Mouse (Mus musculus) limb, embryonic 11.5 days (tissue): ENCODE data around the gene Tmem150a. TPM values are rescaled to one million over a fixed set of nuclear protein-coding genes. Genes with fewer than 3 reads are reported as not detected.
A peak's percentile ranks its signal among the peaks of the same experiment; 100 is the strongest.

Experiments used
- ATAC-seq: fragments of 200-750 bp; cut with Nextera tagmentation; 2 replicates; pipeline ENCODE4 v1.8.0; 2017; ENCODE audit warnings: low read depth; ENCODE audit not compliant: insufficient number of reproducible peaks, low FRiP score, low TSS enrichment
- DNase-seq: peaks from one replicate; pipeline ENCODE4 v3.0.0-alpha.2; 2015; ENCODE audit warnings: low spot score
- H3K27ac ChIP-seq: fragments of 300-500 bp; sonication (generic); replicated peaks from 2 replicates; pipeline ENCODE4 v1.5.1; 2014; ENCODE audit warnings: low read depth, mild to moderate bottlenecking, low read length
- H3K27me3 ChIP-seq: fragments of 300-500 bp; sonication (generic); 2 replicates; pipeline ENCODE4 v1.6.1; 2014; ENCODE audit warnings: mild to moderate bottlenecking, low read length, mixed read lengths; ENCODE audit not compliant: control insufficient read depth, insufficient read depth
- H3K36me3 ChIP-seq: fragments of 300-500 bp; sonication (generic); 2 replicates; pipeline ENCODE4 v1.6.1; 2014; ENCODE audit warnings: mild to moderate bottlenecking, low read length, moderate library complexity, mixed read lengths; ENCODE audit not compliant: control insufficient read depth, insufficient read depth
- H3K4me1 ChIP-seq: fragments of 300-500 bp; sonication (generic); 2 replicates; pipeline ENCODE4 v1.6.1; 2014; ENCODE audit warnings: low read length, mixed read lengths; ENCODE audit not compliant: control insufficient read depth, insufficient read depth
- H3K4me2 ChIP-seq: fragments of 300-500 bp; sonication (generic); 2 replicates; pipeline ENCODE4 v1.6.1; 2014; ENCODE audit warnings: low read depth, mild to moderate bottlenecking, moderate library complexity; ENCODE audit not compliant: severe bottlenecking
- H3K4me3 ChIP-seq: fragments of 300-500 bp; sonication (generic); 2 replicates; pipeline ENCODE4 v1.5.1; 2014; ENCODE audit warnings: low read depth, low read length
- H3K9ac ChIP-seq: fragments of 300-500 bp; sonication (generic); 2 replicates; pipeline ENCODE4 v1.6.1; 2014; ENCODE audit warnings: mild to moderate bottlenecking, low read length
- H3K9me3 ChIP-seq: fragments of 300-500 bp; sonication (generic); 2 replicates; pipeline ENCODE4 v1.6.1; 2016; ENCODE audit warnings: low read length; ENCODE audit not compliant: control insufficient read depth
- WGBS: fragments of 180-500 bp; shearing (Covaris S2); extraction: QIAGEN DNeasy Blood & Tissue Kit; methylation state at CpG from one replicate; pipeline ENCODE4 v1.1.7; 2014; 5-methylcytosine and 5-hydroxymethylcytosine counted together
- polyA plus RNA-seq: library from polyadenylated mRNA; unstranded; fragments of >200 nt; fragmentation: Nextera tagmentation; extraction: Ambion mirVana; gene quantifications from 2 replicates; pipeline ENCODE4 v1.2.1, GENCODE M21; 2014

Tmem150a gene
- polyA plus RNA-seq, 1 experiment from 2014 or later: 10.8 TPM

- Histone ChIP-seq H3K4me2 (no peak overlapping the region), H3K9ac (no peak overlapping the region), H3K27ac (no peak overlapping the region), H3K9me3 (no peaks in the 10 kb centered on the region), H3K4me3 (no peak overlapping the region), H3K4me1 (peaks cover 7% of the 10 kb centered on the region; the same call in 1 of the 2 replicates), H3K36me3 (peaks cover 5% of the 10 kb centered on the region; the same call in 1 of the 2 replicates), H3K27me3 (no peaks in the 10 kb centered on the region)
- ATAC-seq (no peak), DNase-seq (no peak)
- WGBS: 77% methylated on average over 5 of the region's 5 CpGs
Measured at GRCm38 (mm10) chr6:72357164-72358079, 2.2 kb downstream of the Tmem150a start.

GRCm38 (mm10) chr6:72358086-72358764, 3.0 kb downstream of the Tmem150a start:
- peaks cover 7% of the 10 kb centered on the region; the same call in 1 of the 2 replicates for H3K4me1 ChIP-seq

GRCm38 (mm10) chr6:72359343-72359742, 4.1 kb downstream of the Tmem150a start:
- H3K9ac ChIP-seq: no peak overlapping the region
- H3K4me2 ChIP-seq: no peak overlapping the region
- no peaks in the 10 kb centered on the region for H3K27me3 ChIP-seq
- ATAC-seq: no peak
- peaks cover 4% of the 10 kb centered on the region; the same call in 1 of the 2 replicates for H3K4me1 ChIP-seq
- no peak for DNase-seq
- WGBS: 76% methylated on average over 2 of the region's 2 CpGs
- H3K27ac ChIP-seq: no peak overlapping the region
- no peak overlapping the region for H3K4me3 ChIP-seq
- no peaks in the 10 kb centered on the region for H3K9me3 ChIP-seq
- H3K36me3 ChIP-seq: peaks cover 5% of the 10 kb centered on the region; the same call in 1 of the 2 replicates

More at GRCm38 (mm10) chr6:72358086-72358764, 3.0 kb downstream of the Tmem150a start:
- no peaks in the 10 kb centered on the region for H3K9me3 ChIP-seq
- no peak overlapping the region for H3K27ac ChIP-seq
- DNase-seq (no peak), ATAC-seq (no peak)
- 82% methylated on average over 9 of the region's 10 CpGs for WGBS
- H3K4me3 ChIP-seq: no peak overlapping the region
- no peak overlapping the region for H3K9ac ChIP-seq
- H3K27me3 ChIP-seq: no peaks in the 10 kb centered on the region
- peaks cover 5% of the 10 kb centered on the region; the same call in 1 of the 2 replicates for H3K36me3 ChIP-seq
- H3K4me2 ChIP-seq: no peak overlapping the region

GRCm38 (mm10) chr6:72359891-72360598, 4.8 kb downstream of the Tmem150a start:
- peaks cover 5% of the 10 kb centered on the region; the same call in 1 of the 2 replicates for H3K36me3 ChIP-seq
- WGBS: 88% methylated on average over 11 of the region's 11 CpGs
- no peak overlapping the region for H3K4me3 ChIP-seq
- ATAC-seq (no peak), DNase-seq (no peak)
- H3K9ac ChIP-seq: no peak overlapping the region
- no peak overlapping the region for H3K4me2 ChIP-seq
- no peak overlapping the region for H3K27ac ChIP-seq
- H3K27me3 ChIP-seq: no peaks in the 10 kb centered on the region
- H3K9me3 ChIP-seq: no peaks in the 10 kb centered on the region
- no peaks in the 10 kb centered on the region; the same call in 1 of the 2 replicates for H3K4me1 ChIP-seq

- H3K4me2 ChIP-seq: no peak overlapping the region
- peaks cover 5% of the 10 kb centered on the region; the same call in 1 of the 2 replicates for H3K36me3 ChIP-seq
- H3K4me3 ChIP-seq: no peak overlapping the region
- H3K27ac ChIP-seq: no peak overlapping the region
- no peaks in the 10 kb centered on the region for H3K9me3 ChIP-seq
- no peak overlapping the region for H3K9ac ChIP-seq
- H3K27me3 ChIP-seq: no peaks in the 10 kb centered on the region
- ATAC-seq: no peak
- no peaks in the 10 kb centered on the region; the same call in 1 of the 2 replicates for H3K4me1 ChIP-seq
- no peak for DNase-seq
- 82% methylated on average over 7 of the region's 7 CpGs for WGBS
Measured at GRCm38 (mm10) chr6:72360599-72360935, 5.3 kb downstream of the Tmem150a start.

GRCm38 (mm10) chr6:72361121-72361551, 5.9 kb downstream of the Tmem150a start:
- Histone ChIP-seq H3K27ac (no peak overlapping the region), H3K4me2 (peak overlapping the region; percentile 76), H3K4me3 (no peak overlapping the region; the same call in 1 of the 2 replicates), H3K36me3 (peaks cover 5% of the 10 kb centered on the region; the same call in 1 of the 2 replicates), H3K27me3 (no peaks in the 10 kb centered on the region), H3K4me1 (no peaks in the 10 kb centered on the region; the same call in 1 of the 2 replicates), H3K9me3 (no peaks in the 10 kb centered on the region), H3K9ac (no peak overlapping the region)
- DNase-seq (no peak), ATAC-seq (no peak)
- 68% methylated on average over 5 of the region's 5 CpGs for WGBS

- H3K4me2 ChIP-seq: peak overlapping the region; percentile 76
- H3K9ac ChIP-seq: peak overlapping the region; percentile 67
- no peaks in the 10 kb centered on the region for H3K27me3 ChIP-seq
- peak overlapping the region; percentile 72 for H3K4me3 ChIP-seq
- no peaks in the 10 kb centered on the region; the same call in 1 of the 2 replicates for H3K4me1 ChIP-seq
- under 1% methylated on average over 42 of the region's 42 CpGs for WGBS
- H3K27ac ChIP-seq: no peak overlapping the region
- peaks cover 5% of the 10 kb centered on the region; the same call in 1 of the 2 replicates for H3K36me3 ChIP-seq
- ATAC-seq (peak; percentile 98), DNase-seq (peak; percentile 93)
- H3K9me3 ChIP-seq: no peaks in the 10 kb centered on the region
Measured at GRCm38 (mm10) chr6:72362132-72363028, 7.1 kb downstream of the Tmem150a start.
